Mouse (Mus musculus): ENCODE results near the gene Slc23a2.

DNA sequence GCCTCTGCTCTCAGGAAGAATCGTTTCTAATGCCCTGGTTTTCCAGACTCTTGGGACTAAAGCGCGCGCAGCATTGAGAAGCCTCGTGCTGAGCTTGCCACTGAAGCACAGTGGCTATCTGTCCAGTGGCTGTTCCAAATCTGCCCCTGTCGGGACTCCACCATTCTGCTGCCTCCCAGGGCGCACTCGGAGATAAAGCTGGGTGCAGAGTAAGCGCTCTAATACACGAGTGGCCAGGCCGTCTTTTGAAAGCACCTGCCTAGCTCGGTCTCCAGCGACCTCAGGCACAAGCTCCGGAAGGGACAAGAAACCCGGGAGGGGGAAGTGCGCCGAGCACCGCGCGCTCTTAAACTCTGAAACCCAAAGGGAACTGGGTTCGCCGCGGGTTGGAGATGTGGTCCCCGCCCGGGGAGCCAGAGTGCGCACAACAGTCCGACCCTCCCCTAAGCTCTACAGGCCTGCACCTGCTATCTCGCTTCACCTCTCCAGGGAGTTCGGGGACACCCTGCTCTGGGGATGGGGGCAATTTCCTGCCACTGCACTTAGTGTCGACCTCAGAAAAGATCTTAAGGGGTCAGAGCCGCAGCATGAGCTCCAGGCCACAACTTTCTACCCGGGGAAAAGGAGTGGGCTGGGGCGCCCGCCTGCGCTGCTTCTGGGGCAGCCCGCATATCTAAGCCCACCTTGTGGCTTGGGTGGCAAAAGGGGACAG, 115.9 kb downstream of the Slc23a2 start:
- no peak for TF ChIP-seq CTCF (IDR thresholded peaks at IDR 0.05; ENCODE audit: control insufficient read depth, insufficient read depth, insufficient replicate concordance, low read depth, low read length)
- TF ChIP-seq POLR2A (IDR thresholded peaks at IDR 0.05; ENCODE audit: control insufficient read depth, low read depth, low read length) = no peak; the same call in 1 of the 2 replicates
